Mouse (Mus musculus) testis, postnatal 14 days (tissue): ENCODE measurements around the gene Rgma.

Experiments
- DNase-seq: peaks from one replicate; pipeline ENCODE4 v3.0.0; 2021; ENCODE audit warnings: low spot score

The Rgma gene

DNA sequence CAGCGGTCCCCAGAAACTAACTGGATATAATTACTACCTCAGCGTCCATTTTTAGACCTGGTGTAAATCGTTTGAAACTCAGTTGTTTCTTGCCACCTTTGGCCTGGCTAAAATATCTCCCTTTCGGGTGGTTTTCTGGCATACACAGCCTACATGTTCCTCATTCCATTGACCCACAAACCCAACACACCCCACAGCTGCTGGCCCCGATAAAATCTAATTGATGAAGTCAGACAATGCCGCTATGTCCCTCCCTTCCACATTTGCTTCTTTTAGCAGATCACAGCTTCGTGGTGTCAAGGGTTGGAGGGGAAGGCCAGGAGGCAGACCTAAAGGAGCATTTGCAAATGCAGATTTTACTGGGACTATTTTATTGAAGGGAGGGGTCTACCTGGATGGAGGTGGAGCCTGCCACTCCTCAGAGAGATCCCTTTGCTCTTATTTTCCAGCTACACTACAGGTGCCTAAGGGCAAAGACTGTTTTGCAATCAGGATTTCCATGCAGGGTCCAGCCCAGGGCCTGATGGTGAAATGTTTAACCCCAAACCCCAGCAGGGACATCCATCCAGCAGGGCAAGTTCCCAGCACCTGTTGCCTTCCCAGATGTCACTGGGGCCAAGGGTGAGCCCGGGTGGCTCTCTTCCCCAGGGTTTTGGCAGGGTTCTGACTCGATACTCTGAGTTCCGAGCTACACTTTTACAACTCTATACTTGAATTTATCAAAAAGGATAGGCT, 3.6 kb upstream of the Rgma start:
- DNase-seq, result no peak

DNA sequence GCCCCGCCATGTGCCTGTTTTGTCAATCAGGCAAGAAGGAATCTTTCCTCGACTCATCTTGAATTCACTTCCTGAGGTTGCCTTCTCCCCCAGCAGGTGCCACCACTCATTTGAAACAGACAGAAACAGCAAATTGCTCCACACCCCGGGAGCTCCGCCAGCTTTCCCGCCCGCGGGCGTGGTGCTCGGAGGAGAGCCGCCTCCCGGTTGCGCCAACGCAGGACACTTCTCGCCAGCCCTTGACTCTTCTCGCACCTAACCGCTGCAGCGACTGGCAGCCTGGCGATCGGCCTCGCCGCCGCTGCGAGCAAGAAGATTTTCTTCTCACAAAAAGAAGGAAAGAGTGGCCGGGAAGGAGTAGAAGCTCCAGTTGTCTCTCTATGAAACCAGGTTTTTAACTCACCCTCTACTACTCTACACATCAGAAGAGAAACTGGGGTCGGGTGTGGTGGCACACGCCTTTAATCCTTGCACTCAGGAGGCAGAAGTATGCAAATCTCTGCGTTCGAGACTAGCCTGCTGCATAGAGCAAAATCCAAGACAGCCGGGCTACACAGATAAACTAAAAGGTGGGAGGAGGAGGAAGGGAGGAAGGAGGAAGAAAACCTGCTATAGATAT, 2.8 kb upstream of the Rgma start:
- peak; percentile 72 for DNase-seq

DNA sequence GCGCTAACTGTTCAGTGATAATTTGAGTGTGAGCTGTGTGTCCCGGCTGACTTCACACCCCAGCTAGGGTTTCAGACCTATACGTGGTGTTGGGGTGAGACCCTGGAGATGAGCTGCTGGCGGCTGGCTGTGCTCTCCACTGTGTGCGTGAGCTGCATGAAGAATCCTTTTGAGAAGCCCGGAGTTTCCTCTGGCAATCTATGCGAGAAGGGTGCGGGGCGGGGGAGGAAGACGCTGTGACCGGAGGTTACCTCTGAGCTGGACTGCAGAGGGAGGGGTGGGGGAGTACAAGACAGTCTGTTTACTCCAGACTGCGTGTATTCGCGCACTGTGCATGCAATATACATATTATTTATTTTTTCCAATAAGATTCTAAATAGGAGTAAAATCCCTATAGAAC, 582 bp upstream of the Rgma start:
- peak; percentile 67 for DNase-seq

DNA sequence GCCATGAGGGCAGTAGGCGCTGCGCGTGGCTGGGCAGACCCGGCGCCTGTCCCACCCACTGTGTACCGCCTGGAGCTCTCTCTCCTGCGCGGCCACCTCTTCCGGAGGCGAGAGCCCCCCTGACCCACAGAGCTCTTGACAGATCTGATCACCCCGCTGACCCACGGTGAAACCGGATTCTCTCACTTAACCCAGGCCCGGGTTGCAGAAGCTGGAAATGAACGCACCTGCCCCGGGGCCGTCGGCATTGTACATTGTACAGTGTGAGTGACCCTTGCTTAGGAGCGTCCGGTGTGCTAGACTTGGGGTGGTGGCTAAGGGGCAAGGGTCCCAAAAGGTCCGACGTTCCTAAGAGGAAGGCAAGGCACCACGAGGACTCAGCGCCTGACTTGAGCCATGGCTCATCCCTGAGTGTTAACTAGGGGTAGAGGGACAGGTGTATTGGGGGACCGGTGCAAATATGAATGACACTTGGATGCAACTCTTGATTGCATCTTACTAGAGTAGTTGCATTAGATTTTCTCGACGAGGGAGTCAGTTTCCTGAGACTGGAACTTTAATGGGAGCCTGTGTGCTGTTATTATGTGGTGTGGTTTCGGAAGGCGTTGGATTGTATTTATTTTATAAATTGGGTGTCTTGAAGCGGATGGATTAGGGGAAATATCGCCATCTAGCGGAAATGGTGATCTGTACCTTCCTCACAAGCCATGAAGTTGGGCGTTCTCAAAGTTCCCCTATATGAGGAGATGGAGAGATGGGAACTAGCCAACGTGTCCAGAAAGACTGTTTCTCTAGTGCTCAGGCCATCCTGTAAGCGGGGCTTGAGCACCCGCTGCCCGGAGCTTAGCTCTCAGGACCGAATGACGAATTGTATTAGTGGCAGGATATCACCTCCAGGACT, 1.0 kb downstream of the Rgma start:
- peak; percentile 48 for DNase-seq

DNA sequence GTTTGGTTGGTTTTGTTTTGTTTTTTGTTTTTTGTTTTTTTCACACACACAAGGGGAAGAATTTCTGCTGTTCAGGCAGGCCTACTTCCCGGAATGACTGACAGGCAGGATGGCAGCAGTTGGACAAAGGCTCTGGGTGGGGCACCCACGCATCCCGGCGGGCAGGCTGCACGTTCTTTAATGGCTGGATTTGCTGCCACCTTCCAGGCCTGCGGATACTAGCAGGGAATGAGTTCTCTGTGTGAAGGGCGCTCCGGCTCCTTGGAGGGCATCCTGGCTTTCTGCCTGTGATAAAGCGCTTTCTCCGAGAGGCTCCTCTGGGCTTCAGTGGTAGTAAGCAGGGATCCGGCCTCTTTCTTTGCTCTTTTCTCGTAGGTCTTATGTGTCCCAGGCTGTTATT, 2.0 kb downstream of the Rgma start:
- DNase-seq, result no peak

DNA sequence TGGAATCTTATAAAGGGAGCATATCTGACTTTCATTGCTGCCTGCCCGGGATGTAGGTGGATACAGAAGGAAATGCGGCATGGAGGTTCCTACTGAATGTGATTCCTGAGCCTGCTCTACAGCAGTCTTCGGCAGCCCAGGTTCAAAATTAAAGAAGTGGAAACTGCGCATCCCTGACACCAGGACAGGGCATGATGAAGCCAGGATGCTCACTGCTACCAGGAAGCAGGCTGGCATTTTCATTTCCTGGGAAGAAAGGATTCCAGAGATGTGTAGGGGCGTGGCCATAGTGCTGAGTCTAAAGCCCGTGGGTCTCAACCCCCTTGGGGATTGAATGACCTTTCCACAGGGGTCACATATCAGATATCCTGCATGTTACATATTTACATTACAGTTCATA, 2.7 kb downstream of the Rgma start:
- DNase-seq, result no peak

DNA sequence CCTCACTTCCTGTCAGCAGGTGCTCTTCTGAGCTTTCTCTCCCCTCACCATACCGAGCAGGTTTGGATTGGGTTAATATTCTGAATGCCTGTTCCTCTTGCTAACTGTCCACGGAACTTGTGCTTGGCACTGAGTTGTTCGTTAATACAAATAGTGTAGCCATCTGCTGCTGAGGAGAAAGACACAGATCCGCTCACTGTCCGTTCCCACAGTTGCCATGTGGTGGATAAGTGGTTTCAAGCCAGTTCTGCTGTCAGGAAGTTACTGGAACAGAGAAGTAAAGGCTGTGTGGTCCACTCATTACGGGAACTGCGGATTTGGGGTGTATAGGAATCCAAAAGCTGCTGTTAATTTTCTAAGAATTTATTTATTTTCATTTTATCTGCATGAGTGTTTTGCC, 7.5 kb downstream of the Rgma start:
- DNase-seq, result no peak

DNA sequence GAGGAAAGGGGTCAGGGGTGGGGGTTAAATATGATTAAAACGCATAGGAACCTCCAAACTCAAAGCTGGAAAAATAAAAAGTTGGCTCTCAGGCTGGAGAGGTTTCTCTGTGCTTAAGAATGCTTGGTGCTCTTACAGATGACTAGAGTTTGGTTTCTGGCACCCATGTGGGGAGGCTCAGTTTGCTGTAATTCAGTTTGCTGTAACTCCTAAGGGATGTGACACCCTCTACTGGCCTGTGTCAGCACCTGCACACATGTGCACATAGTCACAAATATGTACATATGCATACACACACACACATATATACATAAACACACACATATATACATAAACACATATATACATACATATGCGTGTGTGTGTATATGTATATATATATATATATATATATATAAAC, 13.6 kb downstream of the Rgma start:
- no peak for DNase-seq

DNA sequence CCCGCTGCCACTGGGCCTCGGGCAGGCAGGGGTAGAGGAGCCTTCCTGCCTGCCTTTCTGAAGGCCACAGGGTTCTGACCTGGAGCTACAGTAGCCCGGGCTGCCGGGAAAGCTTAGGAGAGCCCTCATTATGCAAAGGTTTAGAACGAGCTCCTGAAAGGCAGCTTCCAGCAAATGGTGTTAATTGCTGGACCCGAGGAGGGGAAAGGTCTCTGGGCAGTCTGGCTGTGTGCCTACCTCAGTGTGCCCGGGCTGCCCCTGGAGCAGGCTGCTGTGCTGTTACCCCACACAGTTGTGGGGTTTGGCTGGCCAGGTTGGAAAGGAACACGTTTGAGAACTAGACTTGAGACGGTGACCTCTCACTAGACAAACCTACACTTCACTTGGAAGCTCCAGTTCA, 14.1 kb downstream of the Rgma start:
- no peak for DNase-seq

DNA sequence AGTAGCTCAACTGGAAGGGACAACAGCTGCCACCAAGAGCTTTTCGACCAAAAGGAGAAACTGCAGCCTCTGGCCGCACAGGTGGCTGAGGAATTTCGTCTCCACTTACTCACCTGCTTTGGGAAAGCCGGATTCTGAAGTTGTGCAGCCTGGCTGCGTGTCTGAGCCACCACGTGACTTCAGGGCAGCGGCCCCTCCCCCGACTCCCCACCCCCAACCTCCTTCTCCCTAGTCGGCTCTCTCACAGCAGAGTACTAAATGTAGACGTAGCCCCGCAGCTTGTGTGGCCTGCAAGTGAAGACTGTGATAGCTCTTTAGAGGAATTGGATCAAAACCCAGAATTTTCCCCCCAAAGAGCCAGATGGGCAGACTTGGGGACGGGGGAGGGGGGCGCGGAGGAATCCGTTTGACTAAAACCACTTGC, 14.6 kb downstream of the Rgma start:
- DNase-seq, result no peak

DNA sequence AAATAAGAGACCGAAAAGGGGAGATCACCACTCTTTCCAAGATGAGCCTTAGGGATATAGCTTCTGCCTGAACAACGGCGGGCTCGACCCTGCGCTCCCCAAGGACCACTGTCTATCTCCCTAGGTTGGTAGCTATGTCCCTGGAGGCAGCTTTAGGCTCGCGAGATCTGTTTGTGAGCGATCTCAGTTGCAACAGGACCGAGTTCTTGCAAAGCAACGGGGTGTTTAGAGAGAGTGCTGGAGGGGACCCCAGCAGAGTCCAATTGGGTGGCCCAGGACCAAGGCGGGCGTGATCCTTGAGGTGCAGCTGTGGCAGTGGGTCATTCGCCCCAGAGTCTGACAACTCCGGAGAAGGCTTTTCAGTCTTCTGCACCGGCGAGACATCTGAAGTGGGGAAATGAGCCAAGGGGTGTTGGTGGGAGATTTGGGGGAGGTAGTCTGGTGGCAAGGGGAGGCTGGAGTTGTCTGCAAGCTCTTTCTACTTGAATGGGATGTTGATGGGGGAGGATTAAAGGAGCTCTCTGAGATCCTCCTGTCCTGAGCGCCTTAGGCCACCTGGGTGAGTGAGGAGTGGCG, 15.2 kb downstream of the Rgma start:
- DNase-seq, result no peak

DNA sequence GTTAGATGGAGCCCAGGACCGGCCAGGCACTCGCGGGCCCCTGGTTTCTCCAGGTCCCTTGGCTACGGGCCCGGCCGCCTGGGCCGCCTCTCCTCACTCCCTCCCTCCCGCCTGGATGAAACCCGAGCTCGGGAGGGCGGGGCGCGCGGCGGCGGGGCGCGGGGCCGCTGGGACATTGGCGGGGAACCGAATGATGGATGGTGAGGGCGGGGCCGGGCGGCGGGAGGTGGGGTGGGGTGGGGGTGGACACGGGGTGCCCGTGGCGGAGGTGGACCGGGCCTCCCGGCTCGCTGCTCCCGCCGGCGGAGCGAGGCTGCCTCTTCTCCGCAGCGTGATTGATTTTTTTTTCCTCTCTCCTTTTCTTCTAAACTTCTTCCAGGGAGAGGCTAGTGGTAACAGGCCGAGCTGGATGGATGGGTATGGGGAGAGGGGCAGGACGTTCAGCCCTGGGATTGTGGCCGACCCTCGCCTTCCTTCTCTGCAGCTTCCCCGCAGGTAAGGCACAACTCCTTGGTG, 15.8 kb downstream of the Rgma start:
- peak; percentile 83 for DNase-seq

DNA sequence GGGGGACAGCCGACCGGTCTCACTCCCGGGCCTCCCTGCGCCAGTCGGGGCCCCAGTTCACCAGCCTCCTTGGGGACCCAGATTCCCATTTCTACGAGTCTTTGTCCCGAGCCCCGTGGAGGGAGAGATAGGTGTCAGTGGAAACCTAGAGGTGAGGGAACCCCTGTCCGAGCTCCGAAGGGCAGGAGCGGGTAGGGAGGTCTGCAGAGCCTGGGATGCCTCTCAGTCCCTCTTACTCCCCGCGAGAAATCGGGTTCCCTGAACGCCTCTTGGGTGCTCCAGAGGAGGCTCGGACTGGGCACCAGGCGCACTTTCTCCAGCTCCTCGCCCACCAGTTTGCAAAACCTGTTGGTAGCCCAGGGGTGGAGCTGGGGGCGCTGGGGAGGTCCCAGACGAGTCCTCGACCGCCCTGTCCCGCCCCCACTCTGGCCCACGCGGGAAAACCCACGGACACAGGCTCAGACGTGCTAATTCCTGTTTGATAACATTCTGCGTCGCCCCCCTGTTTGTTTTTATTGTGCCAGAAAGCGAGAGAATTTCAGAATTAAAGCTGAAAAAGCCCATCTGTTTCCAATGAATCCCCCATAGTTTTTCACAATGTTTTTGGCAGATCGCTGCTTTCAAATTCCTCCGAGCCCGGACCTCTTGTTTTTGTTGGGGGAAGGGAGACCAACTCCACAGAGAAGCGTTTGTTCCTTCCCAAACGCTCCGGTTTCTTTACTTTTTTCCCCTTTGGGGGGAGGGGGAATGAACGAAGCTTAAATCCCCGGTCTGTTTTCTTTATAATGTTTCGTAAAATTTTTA, 16.4 kb downstream of the Rgma start:
- peak; percentile 47 for DNase-seq

DNA sequence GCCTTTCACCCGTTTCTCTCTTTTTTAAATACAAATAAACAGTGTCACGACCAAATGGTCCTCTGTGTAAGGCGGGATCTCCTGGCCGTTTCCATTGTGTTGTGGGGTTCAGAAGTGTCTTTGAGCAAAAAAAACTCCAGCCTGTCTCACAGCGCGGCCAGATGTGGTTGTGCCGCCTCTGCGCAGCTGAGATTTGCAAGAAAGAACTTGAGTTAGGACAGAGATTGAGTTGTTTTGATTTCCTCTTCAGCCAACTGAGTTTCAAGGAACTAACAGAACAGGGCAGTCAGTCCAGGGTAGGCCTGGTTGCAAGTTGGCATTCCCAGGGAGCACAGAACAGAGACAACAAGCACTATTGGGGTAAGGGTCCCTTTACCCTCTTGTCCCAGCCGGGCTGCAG, 17.1 kb downstream of the Rgma start:
- DNase-seq, result no peak

DNA sequence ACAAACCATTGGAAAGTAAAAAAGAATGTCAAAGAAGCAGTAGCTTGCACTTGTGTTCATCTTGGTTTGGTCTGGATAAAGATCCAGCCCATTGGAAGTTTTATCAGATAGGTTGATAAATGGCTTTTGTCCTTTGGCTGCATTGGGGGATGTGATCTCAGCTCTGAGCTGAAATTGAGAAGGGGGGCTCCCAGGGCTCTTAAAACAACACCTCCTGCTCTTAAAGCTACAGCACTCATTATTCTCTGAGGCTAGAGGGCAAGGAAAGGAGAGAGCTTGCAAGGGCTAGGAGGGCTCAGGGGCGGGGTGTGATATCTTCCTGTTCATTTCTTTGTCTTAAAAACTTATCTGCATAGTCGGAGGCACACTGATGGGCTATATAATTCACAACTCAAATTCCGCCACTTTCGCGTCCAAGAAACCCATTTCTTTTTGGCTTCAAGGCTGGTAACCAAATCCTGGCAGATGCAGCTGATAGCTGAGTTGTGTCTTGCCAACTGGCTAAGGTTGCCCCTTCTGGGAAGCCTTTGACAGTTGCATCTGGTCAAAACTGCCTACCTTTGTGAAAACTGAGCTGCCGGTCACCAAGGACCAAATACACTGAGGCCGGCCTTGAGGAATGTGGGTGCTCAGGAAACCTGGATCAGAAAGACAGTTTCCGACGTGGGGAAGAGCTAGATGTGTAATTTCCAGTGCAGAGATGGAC, 18.2 kb downstream of the Rgma start:
- DNase-seq, result no peak

DNA sequence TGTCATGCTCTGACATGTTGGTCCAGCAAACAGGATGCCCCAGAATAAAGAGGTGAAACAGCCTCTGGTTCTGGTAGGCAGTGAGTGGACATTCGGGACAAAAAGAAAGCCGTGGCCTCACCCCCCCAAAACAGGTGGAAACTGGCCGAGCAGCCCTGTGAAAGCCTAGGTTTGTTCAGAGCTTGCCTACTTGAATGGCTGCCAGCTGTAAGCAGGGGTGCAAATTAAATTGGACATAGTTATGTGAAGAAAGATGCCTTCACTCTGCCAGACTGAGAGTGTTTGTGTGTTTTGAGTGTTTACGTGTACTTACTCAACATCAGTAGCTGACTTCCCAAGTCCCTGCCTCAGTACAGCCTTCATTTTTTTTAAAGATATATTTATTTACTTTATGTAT, 18.7 kb downstream of the Rgma start:
- DNase-seq, result no peak

DNA sequence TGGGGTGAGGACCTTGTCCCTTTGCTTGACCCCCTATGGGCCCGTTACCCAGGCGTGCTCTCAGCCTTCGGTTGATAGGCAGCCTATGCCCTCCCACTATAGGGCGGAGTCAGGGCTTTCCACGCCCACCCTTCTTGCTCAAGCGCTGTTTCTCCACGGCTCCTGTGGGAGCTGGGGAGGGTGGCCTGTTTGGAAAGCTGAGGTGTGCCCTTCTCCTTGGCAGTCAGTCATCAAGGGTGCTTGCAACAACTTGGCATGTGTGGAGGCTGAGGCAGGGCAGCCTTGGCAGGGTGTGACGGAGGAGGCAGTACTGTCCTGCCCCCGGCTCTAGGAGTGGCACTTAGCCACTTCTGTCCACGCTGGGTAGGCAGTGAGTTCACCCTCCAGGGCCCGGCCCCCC, 23.0 kb downstream of the Rgma start:
- peak; percentile 79 for DNase-seq

DNA sequence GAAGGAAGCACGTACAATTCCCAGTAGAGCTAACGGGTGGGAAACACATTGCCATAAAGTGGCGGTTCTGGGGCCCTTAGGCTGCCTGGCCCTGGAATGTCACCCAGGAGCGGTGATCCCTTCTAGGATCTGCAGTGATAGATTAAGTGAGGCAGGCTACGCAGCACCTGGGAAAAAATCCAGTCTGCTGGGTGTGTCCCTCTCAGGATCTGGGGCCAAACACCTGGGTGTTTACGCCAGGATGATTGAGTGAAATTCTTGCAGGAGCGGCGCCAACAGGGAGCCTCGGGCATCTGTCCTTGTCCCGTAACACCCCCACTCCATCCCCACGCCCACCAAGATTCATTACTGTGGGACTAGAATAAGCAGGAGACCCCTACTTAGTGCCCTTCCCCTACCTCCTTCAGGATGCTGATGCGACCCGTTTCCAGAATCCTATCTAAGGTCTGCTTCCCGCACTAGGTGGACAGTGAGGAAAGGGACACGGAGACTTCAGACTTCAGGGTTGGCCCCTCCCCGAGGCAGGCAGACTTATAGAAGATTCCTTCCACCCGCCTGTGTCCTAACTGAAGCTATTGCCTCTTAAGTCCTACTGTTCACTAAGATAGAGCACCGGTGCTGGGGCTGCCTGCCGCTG, 23.6 kb downstream of the Rgma start:
- no peak for DNase-seq

DNA sequence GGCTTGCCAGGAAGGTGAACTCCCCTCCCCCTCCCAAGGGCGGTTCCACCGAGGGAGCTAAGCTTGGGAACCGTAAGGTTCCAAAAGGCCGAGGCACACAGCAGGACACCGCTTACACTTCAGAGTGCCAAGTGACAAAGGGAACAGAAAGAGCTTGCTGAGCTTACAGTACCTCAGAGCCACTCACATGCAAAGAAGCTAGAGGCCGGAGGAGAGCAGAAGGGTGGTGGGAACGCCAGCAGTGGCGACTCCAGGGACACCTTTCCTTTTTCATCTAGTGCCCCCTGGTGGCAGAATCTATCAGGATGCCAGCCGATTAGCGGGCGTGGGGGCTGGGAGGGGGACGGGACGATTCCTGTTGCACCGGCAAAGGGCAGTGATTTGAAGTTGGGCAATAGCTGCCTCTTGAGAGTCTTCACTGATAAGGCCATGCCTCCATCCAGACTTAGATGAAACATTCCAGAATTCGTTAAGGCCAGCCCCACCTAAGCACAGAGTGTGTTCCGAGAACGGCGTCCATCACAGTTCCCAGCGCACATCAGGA, 24.3 kb downstream of the Rgma start:
- peak; percentile 69 for DNase-seq
